Mouse (Mus musculus): ENCODE measurements around the gene Fam20a. TPM values are rescaled to one million over a fixed set of nuclear protein-coding genes. Genes with fewer than 3 reads are reported as not detected.

Gene Fam20a
- total RNA-seq, 2 experiments from 2014 or later, result 14.0 to 15.6 TPM

DNA sequence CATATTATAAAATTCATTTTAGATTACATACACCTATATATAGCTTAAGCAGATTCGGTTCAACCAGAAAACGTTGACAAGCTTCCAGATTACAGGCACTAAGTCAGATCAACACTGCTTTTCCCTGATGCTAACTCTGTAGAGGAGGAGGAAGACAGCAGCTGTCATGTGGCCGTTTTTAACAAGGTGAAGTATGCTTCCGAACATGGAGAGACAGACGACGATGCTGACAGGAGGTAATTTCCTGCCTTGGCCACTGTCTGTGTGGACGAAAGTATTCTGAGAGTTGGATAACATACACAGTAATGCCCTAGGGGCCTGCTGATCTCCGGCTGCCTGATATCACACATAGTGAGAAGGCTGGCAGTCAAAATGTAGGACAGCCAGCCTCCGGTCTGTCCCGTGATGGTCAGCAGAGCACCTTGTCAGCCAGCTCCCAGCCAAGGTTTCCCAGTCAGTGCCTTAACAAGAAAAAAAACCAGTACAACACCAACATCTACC, 93.0 kb downstream of the Fam20a start:
- intact Hi-C loops (cut with DNase I), result no loop called here
- no peak for DNase-seq (ENCODE audit: low spot score in 2 of 2)

DNA sequence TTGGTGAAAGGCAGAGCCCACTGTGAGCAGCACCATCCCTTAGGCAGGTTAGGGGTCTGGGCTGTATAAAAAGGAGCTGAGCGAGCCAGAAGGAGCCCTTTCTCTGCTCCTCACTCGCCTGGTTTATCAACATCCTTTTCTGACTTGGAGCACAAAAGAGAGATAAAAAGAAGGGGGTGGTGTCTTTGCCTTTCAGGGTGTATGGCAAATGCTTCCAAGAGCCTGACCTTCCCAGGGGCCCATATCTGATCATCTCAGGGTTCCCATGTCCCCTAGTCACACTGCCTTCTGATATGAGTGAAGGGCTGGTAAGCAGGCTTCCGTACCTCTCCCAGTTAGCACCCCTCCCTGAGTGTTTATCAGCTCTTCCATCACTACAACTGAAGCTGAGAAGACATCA, 94.0 kb downstream of the Fam20a start:
- intact Hi-C loops (cut with DNase I), result no loop called here
- DNase-seq (ENCODE audit: low spot score in 2 of 2), result no peak

DNA sequence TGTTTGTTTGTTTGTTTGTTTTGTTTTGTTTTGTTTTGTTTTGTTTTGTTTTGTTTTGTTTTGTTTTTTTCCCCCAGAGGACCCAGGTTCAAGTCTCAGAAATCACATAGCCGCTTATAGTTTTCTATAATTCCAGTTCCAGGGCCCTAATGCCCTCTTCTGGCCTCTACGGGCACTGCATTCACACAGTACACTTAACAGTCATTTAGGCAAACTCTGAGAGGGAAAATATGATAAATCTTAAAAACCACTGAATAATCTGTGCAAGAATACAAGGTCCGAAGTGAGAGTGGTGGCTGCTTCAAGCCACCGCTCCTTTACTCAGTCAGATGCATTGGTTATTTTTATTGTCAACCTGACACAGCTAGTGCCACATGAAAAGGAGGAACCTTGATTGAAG, 94.4 kb downstream of the Fam20a start:
- DNase-seq (ENCODE audit: low spot score in 2 of 2), result no peak
- intact Hi-C loops (cut with DNase I), result no loop called here

DNA sequence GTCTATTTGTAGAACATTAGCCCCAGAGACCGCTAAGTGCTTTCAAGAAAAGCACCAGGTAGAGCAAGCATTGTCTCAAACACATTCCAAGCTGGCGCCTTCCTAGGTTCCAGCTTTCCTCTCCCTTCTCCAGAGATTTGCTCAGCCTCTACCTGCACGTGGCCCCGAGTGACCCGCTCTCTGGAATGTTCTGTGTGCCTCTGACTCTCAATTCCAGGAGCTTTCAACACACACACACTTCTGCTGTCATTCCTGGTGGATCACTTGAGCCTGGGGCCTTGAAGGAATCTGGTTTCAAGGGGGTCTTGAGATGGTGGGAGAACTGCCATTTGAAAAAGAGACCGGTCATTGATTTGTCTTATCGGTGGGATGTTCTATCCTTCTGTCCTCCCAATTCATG, 98.8 kb downstream of the Fam20a start:
- DNase-seq (ENCODE audit: low spot score in 2 of 2), result no peak
- intact Hi-C loops (cut with DNase I), result no loop called here

DNA sequence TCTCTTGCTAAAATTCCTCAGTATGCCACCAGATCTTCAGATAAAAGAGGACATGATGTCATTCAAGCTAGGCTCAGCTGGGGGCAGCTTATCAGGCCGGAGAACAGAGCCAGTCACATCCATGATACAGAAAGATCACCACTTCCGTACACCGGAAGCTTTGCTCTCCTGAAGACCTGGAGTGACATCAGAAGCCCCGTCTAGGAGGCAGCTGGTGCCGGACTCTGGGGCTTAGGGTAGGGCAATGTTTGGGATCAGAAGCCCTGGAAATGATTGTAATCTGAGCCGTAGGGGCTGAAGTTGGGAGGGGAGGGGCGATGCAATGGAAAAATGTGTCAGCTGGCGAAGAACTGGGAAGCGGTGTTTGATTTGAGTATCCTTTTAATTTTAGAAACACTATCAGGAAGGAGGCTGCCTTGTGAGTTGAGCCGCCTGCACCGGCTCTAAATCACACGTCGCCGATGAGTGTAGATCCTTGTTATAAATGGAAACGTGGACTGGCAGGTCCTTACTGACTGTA, 99.5 kb downstream of the Fam20a start:
- no peak for DNase-seq (ENCODE audit: low spot score in 2 of 2)
- intact Hi-C loops (cut with DNase I), result no loop called here

DNA sequence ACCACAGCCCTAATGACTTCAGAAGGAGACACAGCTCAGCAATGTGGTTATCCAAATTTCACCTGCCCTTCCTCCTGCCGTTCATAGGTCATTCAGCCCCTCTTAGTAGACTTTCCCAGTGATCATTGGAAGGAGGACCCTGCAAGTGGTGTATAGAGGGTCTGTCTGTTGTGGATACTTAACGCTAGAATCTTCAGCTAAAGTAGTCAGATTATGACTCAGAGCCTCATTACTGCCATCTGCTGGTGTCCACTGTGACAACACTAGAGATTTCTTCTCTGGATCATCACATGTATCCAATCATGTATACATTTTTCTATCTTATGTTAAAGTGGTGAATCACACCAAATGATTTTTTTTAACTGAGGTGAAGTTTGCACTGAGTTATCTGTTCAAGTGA, 100.9 kb downstream of the Fam20a start:
- peak; percentile 32 to 44 for DNase-seq (ENCODE audit: low spot score in 2 of 2)
- intact Hi-C loops (cut with DNase I), result no loop called here

DNA sequence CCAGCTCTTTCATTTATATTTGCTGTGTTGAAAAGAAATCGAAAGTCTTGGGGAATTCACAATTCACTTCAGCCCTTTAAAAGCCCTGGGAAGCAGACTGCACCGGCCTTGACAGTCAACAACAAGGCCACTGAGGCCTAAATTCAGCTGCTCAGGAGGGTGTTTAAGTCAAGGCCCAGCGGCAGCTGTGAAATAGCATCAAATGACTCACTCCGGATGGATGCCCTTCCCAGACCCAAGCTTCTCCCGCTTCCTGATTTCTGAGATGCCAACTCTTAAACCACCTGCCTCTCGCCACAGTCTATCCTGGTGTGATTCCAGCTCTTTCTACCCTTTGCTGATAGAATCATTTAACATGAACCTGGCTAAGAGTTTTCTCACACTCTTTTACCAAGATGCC, 101.7 kb downstream of the Fam20a start:
- intact Hi-C loops (cut with DNase I), result no loop called here
- DNase-seq (ENCODE audit: low spot score in 2 of 2), result no peak

Other genes starting within 250 kb of the Fam20a start
- 10 to 100 TPM; 11.6 to 14.2 TPM for gene Arsg, start 248.9 kb downstream of the Fam20a start, total RNA-seq (2021)
- 10 to 100 TPM; 10.2 to 12.6 TPM for gene Slc16a6, start 248.7 kb downstream of the Fam20a start, total RNA-seq (2021)
- gene Wipi1, start 110.3 kb downstream of the Fam20a start, total RNA-seq (2021), result 10 to 100 TPM; 22.3 to 22.7 TPM
- gene Prkar1a, start 72.9 kb downstream of the Fam20a start, total RNA-seq (2021), result 100 to 1,000 TPM; 563 to 569 TPM
- gene 1700012B07Rik, start 105.8 kb upstream of the Fam20a start, total RNA-seq (2021), result not detected

Data from left cerebral cortex, postnatal 36 days (tissue).